Mouse (Mus musculus) layer of hippocampus, adult 2 months (tissue): ENCODE measurements at regions not wholly inside any gene's neighbourhood (a gene's known extent, or its start where the extent isn't known, plus 50 kb on each side); places are given as distances from the start of the nearest gene placed in this dataset.
"Not testable (repeated sequence)": the region's sequence is repeated elsewhere in the genome, so short reads cannot be mapped to it uniquely, and the experiment has no call there.

Experiments
- DNase-seq, 2 experiments: peaks; one replicate each; pipeline ENCODE4 v3.0.0; 2022; ENCODE audit warnings: low spot score in 2 of 2
- H3K27ac ChIP-seq: fragments of 200-600 bp; 2 replicates; pipeline ENCODE4 v1.8.1; 2022
- H3K4me3 ChIP-seq: fragments of 200-600 bp; 2 replicates; pipeline ENCODE4 v1.8.1; 2022; ENCODE audit warnings: mild to moderate bottlenecking
- CTCF ChIP-seq: fragments of 200-600 bp; conservative IDR thresholded peaks from 2 replicates; pipeline ENCODE4 v1.8.1; 2022; ENCODE audit warnings: antibody characterized with exemption, mild to moderate bottlenecking, moderate library complexity

DNA sequence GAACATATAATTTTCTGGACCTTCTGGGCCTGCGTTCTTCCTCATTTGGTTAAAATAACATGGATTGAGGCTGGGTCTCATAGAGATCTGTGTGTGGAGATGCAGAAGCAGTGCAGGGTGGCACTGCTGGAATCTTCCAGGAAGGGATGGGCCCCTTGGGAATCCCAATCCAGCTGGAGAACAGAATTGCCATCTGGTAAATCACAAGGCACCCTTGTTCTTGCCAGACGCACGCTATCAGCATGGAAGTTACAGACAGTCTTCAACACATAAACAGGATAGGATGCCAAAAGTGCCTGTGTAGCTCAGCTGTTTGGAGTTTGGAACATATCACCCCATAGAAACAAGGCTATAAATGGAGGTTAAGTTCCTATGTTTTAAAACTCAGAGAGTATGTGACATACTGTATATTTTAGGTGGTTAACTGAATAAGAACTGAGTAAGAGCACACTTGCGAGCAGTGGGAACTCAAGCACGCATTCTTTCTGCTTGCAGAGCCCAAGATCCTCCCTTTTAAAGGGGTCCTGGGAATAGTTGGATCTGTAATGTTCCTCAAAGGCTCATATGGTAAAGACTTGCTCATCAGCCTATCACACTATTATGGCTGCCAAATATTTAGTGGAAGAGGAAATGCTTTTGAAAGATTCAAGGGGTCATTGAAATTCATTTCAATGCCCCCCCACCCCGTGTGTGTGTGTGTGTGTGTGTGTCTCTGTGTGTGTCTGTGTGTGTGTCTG lies 584.1 kb upstream of the Brinp1 start:
- Histone ChIP-seq H3K27ac (no peak overlapping the region), H3K4me3 (no peak overlapping the region)
- DNase-seq, result peak; percentile 62 to 74
- TF ChIP-seq CTCF, result no peak

GRCm38 (mm10) chr4:69533107-69533506 lies 578.9 kb upstream of the Brinp1 start:
- Histone ChIP-seq H3K27ac (no peak overlapping the region), H3K4me3 (no peak overlapping the region)
- no peak for TF ChIP-seq CTCF
- no peak for DNase-seq

DNA sequence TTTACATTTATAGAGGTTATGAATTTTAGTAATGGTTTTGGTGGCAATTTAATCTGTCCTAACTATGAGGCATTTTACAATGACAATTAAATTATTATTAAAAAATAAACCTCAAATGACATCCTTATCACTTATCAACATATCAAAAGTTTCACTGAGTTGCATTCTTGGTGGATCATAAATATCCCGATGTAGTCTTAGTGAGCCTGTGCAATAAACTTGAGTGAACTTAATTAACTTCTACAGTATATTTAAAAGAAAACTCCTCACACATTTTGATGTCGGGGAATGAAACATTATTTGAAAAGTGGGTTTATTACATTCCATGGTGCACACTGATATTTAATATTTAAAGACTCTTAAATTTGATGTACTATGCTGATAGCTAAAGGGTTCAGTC lies 568.9 kb upstream of the Brinp1 start:
- H3K4me3 ChIP-seq, result no peak overlapping the region
- no peak for TF ChIP-seq CTCF
- no peak for DNase-seq
- no peak overlapping the region for H3K27ac ChIP-seq

DNA sequence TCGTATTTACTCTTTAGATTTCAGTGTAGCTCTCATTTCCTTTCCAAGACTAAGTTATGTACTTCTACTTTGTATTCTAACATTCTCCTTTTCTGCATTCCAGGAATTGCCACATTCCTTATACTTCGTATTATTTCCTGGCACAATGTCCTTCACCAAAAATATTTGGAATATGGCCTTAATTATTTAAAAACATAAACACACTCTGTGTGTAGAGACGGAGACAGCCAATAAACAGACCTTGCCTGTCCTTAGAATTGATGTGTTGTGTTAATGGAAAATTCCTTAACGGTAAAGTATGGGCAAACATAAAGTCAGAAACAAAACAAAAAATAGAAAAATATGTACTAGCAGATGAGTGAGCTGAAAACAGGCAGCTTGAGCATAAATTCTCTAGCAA lies 554.1 kb upstream of the Brinp1 start:
- no peak overlapping the region for H3K27ac ChIP-seq
- H3K4me3 ChIP-seq, result no peak overlapping the region
- TF ChIP-seq CTCF, result no peak
- no peak for DNase-seq

- no peak for TF ChIP-seq CTCF
- Histone ChIP-seq H3K4me3 (no peak overlapping the region), H3K27ac (no peak overlapping the region)
- DNase-seq, result no peak
Measured at GRCm38 (mm10) chr4:69471200-69471599, 517.0 kb upstream of the Brinp1 start.

DNA sequence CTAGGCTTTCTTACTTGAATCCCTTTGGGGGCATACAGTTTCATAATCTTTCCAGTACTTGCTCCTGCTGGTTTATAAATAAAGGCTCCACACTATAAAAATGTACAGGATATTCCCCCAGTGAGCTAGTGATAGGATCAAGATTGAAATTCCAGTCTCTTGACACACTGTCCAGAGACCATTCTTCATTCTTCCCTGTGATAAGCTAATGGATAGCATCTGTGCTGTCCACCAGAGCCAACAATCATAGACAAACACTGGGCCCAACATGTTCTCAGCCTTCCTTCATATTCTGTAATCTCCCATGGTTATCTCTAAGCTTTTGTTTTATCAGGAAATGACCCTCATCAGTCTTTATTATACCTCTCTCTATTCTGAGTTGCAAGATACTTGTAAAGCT lies 505.8 kb upstream of the Brinp1 start:
- Histone ChIP-seq H3K4me3 (no peak overlapping the region), H3K27ac (no peak overlapping the region)
- DNase-seq, result no peak
- no peak for TF ChIP-seq CTCF

- Histone ChIP-seq H3K27ac (no peak overlapping the region), H3K4me3 (no peak overlapping the region)
- DNase-seq, result peak in 1 of 2 experiments; percentile 5
- TF ChIP-seq CTCF, result no peak
Measured at GRCm38 (mm10) chr4:69456420-69456819, 502.2 kb upstream of the Brinp1 start.

DNA sequence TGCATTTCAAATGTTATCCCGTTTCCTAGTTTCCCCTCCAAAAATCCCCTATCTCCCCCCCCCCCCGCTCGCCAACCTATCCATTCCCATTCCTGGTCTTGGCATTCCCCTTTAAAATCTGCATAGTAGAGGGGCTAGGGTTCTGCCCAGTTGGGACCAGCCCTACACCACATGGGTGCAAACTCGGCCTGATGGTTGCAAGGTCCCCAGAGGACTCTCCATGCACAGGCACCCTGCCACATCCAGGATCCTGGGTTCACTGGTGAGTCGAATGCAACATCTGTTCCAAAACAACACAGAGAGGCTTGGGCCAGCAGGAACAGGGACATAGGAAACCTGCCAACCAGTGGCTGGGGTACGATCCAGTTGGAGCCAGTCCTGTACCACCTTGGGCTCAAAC lies 492.0 kb upstream of the Brinp1 start:
- no peak overlapping the region for H3K4me3 ChIP-seq
- TF ChIP-seq CTCF, result no peak
- H3K27ac ChIP-seq, result no peak overlapping the region
- DNase-seq, result no peak

DNA sequence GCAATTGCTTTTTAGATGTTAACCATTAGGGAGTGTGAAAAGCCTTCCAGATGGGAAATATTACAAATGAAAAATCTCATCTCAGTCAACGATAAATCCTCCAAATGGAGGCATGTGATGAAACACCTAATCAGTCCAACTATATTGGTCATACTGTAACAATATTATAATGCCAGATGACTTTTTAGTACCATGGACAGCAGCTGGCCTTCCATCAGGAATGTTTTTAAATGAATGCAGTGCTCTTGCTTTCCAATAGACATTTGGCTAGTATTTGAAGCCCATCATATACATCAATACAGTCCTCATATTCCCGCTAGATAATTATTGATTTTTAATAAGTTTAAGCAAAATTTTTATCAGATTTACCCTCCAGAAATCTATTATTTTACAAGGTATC lies 489.8 kb upstream of the Brinp1 start:
- H3K27ac ChIP-seq, result no peak overlapping the region
- H3K4me3 ChIP-seq, result no peak overlapping the region
- TF ChIP-seq CTCF, result no peak
- DNase-seq, result no peak

DNA sequence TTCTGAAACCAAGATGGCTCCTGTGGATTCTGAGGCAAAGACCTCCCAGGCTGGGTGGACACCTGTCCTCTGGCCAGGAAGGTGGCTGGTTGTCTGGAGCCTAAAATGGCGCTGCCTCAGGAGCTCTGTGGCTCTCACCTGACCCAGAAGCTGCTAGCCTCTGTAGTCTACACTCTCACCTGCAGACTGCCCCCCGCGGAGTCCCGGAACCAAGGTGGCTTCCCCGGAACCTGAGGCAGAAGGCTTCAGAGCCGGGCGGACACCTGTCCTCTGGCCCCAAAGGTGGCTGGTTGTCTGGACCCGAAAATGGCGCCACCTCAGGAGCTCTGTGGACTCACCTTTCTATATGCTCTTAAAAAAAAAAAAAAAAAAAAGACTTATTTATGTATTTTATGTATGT lies 481.2 kb upstream of the Brinp1 start:
- TF ChIP-seq CTCF, result no peak
- DNase-seq, result no peak
- Histone ChIP-seq H3K27ac (no peak overlapping the region), H3K4me3 (no peak overlapping the region)

DNA sequence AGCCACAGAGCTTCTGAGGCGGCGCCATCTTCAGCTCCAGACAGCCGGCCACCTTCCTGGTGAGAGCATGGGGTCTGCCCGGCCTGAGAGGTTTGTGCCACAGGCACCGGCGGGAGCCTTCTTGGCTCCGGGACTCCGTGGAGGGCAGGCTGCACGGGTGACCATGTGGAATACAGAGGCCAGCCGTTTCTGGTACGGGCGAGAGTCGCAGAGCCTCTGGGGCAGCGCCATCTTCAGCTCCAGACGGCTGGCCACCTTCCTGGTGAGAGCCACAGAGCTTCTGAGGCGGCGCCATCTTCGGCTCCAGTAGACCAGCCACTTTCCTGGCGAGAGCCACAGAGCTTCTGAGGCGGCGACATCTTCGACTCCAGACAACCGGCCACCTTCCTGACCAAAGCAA lies 456.2 kb upstream of the Brinp1 start:
- not testable (repeated sequence) for DNase-seq, H3K27ac ChIP-seq, H3K4me3 ChIP-seq

- no peak for DNase-seq
- no peak overlapping the region for H3K4me3 ChIP-seq
- no peak for TF ChIP-seq CTCF
Measured at GRCm38 (mm10) chr4:69395451-69395850, 441.3 kb upstream of the Brinp1 start.

GRCm38 (mm10) chr4:69383318-69383717 lies 429.1 kb upstream of the Brinp1 start:
- Histone ChIP-seq H3K27ac (no peak overlapping the region), H3K4me3 (no peak overlapping the region)
- no peak for DNase-seq
- TF ChIP-seq CTCF, result no peak

More at GRCm38 (mm10) chr4:69395451-69395850, 441.3 kb upstream of the Brinp1 start:
- H3K27ac ChIP-seq, result no peak overlapping the region

DNA sequence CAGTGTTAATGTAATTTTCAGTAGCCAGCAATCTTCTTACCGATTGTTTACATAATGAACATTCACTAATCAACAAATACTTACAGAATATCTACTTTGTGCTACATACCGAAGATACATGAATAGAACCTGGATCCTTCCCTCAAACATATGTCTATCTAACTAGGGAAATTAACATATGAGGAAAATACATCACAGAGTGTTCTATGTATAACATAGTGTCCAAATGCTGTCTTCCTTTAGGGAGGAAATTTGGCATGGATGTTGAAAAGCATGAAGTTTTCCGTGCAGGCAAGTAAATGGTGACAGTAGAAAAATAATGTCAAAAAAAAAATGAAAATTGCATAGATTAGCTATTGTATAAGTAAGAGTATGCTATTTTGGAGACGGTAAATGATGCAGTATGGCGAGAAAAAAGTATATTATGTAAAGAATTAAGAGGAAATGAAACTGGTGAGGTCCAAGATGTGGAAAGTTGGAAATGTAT lies 392.8 kb upstream of the Brinp1 start:
- TF ChIP-seq CTCF, result no peak

More for the DNA sequence above, 392.8 kb upstream of the Brinp1 start:
- no peak overlapping the region for H3K27ac ChIP-seq
- H3K4me3 ChIP-seq, result no peak overlapping the region
- no peak for DNase-seq
